Mouse (Mus musculus): ENCODE data around the gene Rnf144a.

DNA sequence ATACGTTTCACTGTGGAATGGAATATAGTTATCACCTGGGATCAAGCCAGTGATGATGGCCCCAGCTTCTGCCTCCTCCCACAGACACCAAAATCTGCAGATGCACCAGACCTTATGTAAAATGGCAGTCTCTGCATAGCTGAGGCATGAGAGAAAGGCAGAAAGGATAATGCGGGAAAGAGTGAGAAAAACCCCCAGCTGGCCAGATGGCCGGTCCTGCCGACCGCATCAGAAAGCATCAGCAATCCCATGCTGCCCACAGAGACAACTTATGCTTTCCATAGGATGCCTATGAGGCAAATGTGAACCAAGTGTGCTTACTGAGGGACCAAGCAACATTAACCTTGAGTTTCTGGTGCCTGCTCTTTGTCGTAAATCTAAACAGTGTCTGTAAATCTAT is 15.7 kb downstream of the Rnf144a start:
- no peak for TF ChIP-seq CTCF (IDR thresholded peaks at IDR 0.05; ENCODE audit: borderline replicate concordance, control insufficient read depth, extremely low read depth, insufficient read depth, low read length, poor library complexity)
- no peak for TF ChIP-seq POLR2A (IDR thresholded peaks at IDR 0.05; ENCODE audit: control insufficient read depth, extremely low read depth, insufficient read depth, low read length, poor library complexity)
